Mouse (Mus musculus) kidney, embryonic 14.5 days (tissue): ENCODE measurements at regions not wholly inside any gene's neighbourhood (a gene's known extent, or its start where the extent isn't known, plus 50 kb on each side); places are given as distances from the start of the nearest gene placed in this dataset.
A peak's percentile ranks its signal among the peaks of the same experiment; 100 is the strongest.

Experiments used
- ATAC-seq: fragments of 200-750 bp; cut with Nextera tagmentation; 2 replicates; pipeline ENCODE4 v1.8.0; 2017; ENCODE audit warnings: moderate number of reproducible peaks, mild to moderate bottlenecking, moderate TSS enrichment, moderate library complexity; ENCODE audit not compliant: low FRiP score, low TSS enrichment
- H3K27ac ChIP-seq: fragments of 300-500 bp; sonication (generic); 2 replicates; pipeline ENCODE4 v1.5.1; 2014; ENCODE audit warnings: low read depth, mild to moderate bottlenecking, low read length, moderate library complexity, mixed read lengths
- H3K27me3 ChIP-seq: fragments of 300-500 bp; sonication (generic); 2 replicates; pipeline ENCODE4 v1.6.1; 2014; ENCODE audit warnings: mild to moderate bottlenecking, low read length; ENCODE audit not compliant: control insufficient read depth, insufficient read depth
- H3K36me3 ChIP-seq: fragments of 300-500 bp; sonication (generic); 2 replicates; pipeline ENCODE4 v1.6.1; 2014; ENCODE audit warnings: low read length, mixed read lengths; ENCODE audit not compliant: control insufficient read depth, insufficient read depth
- H3K4me1 ChIP-seq: fragments of 300-500 bp; sonication (generic); 2 replicates; pipeline ENCODE4 v1.6.1; 2014; ENCODE audit warnings: low read length, mixed read lengths; ENCODE audit not compliant: control insufficient read depth, insufficient read depth
- H3K4me2 ChIP-seq: fragments of 300-500 bp; sonication (generic); replicated peaks from 2 replicates; pipeline ENCODE4 v1.6.1; 2014; ENCODE audit warnings: low read depth, mild to moderate bottlenecking, low read length
- H3K4me3 ChIP-seq: fragments of 300-500 bp; sonication (generic); 2 replicates; pipeline ENCODE4 v1.5.1; 2014; ENCODE audit warnings: mild to moderate bottlenecking, low read length
- H3K9ac ChIP-seq: fragments of 300-500 bp; sonication (generic); 2 replicates; pipeline ENCODE4 v1.6.1; 2014; ENCODE audit warnings: low read depth, mild to moderate bottlenecking, low read length, moderate library complexity
- H3K9me3 ChIP-seq: fragments of 300-500 bp; sonication (generic); 2 replicates; pipeline ENCODE4 v1.6.1; 2016; ENCODE audit warnings: low read length; ENCODE audit not compliant: control insufficient read depth
- WGBS: fragments of 180-500 bp; shearing (Covaris S2); extraction: QIAGEN DNeasy Blood & Tissue Kit; methylation state at CpG from one replicate; pipeline ENCODE4 v1.1.7; 2014; 5-methylcytosine and 5-hydroxymethylcytosine counted together

DNA sequence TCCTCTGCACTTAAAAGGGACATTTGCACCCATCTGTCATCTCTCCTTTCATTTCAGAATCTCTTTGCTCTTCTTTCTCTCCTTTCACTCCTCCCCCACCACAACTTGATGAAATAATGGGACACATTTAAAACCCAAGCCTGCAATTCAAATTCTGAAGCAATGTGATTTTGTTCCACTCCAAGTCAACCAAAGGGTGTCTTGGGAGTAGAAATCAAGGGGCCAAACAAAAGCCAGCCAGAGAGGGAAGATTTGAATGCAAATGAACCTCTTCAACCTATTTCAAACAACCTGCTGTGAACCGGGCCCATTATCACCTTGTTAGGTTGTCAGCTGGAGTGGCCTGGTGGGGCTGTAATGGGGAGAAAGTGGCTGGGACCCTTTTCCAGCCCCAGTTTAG is 362.0 kb upstream of the Camk1g start:
- no peak overlapping the region for H3K9ac ChIP-seq
- no peaks in the 10 kb centered on the region for H3K36me3 ChIP-seq
- no peak for ATAC-seq
- no peak overlapping the region for H3K4me3 ChIP-seq
- H3K27me3 ChIP-seq: no peaks in the 10 kb centered on the region
- H3K9me3 ChIP-seq: no peaks in the 10 kb centered on the region
- no peaks in the 10 kb centered on the region for H3K4me1 ChIP-seq
- H3K4me2 ChIP-seq: no peak overlapping the region
- H3K27ac ChIP-seq: no peak overlapping the region
- WGBS: 12% methylated on average over 1 of the region's 1 CpGs

DNA sequence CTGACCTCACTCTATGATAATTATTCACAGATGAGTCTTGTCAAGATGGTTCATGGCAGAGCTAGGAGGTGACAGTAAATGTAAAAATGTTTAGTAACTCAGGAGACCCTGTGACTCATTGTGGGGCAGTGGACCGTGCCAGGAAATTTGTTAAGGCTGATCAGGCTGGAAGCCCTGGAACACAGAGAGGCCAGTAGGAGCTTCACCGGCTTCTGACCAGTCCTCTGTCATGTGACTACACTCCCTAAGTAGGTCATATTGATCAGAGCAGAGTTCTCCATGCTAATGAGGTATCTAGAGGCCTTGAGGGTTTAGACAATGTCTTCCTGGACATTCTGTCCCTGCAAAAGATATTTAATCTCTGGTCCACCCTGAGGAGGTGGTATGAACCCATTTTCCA is 351.8 kb upstream of the Camk1g start:
- WGBS: 63% methylated on average over 2 of the region's 2 CpGs
- H3K36me3 ChIP-seq: no peaks in the 10 kb centered on the region
- H3K4me2 ChIP-seq: no peak overlapping the region
- no peak for ATAC-seq
- no peaks in the 10 kb centered on the region for H3K9me3 ChIP-seq
- no peak overlapping the region for H3K27ac ChIP-seq
- H3K4me3 ChIP-seq: no peak overlapping the region
- H3K4me1 ChIP-seq: no peaks in the 10 kb centered on the region
- no peaks in the 10 kb centered on the region for H3K27me3 ChIP-seq
- H3K9ac ChIP-seq: no peak overlapping the region

DNA sequence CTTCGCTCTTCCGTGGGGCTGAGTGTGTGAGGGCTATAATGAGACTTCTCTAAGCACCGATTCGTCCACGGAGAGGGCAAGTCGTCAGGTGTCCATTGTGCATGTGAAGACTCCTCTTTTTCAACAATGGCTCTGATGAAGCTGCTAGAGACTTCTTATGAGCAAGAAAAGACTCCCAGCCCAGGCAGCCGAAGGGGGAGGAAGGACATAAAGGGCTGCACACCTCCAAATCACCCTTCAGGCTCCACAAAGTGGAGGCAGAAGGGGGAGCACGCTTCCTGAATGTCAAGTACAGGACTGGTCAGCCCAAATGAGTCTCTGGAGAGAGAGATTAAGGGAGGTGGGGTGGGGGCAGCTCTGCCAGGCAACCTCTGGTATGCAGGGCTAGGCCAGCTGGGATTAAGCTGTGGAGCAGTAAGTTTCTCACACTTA is 350.3 kb upstream of the Camk1g start:
- H3K9ac ChIP-seq: no peak overlapping the region
- H3K27me3 ChIP-seq: no peaks in the 10 kb centered on the region
- H3K36me3 ChIP-seq: no peaks in the 10 kb centered on the region
- H3K27ac ChIP-seq: no peak overlapping the region
- no peak for ATAC-seq
- H3K9me3 ChIP-seq: no peaks in the 10 kb centered on the region
- H3K4me3 ChIP-seq: no peak overlapping the region
- no peak overlapping the region for H3K4me2 ChIP-seq
- H3K4me1 ChIP-seq: no peaks in the 10 kb centered on the region
- WGBS: 80% methylated on average over 8 of the region's 8 CpGs

DNA sequence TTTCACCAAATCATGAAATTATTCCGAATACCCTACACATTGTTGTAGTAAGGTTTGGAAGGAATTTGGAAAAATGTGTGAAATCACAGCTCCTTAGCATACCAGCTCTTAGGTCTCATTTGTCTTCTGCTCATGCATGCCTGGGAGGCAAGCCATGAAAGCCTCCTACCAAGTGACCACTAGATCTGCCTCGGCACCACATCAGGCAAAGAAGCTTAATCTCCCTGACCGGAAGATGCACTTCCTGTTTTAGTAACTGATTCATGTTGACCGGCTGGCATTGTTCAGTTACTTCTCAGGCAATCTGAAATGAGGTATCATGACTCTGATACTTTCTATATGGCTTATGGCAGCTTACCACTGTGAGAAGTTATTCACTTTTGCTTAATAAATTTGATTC is 345.2 kb upstream of the Camk1g start:
- Histone ChIP-seq H3K4me1 (no peaks in the 10 kb centered on the region), H3K4me2 (no peak overlapping the region), H3K9ac (no peak overlapping the region), H3K36me3 (no peaks in the 10 kb centered on the region), H3K27ac (no peak overlapping the region), H3K9me3 (no peaks in the 10 kb centered on the region), H3K27me3 (no peaks in the 10 kb centered on the region), H3K4me3 (no peak overlapping the region)
- ATAC-seq: no peak
- WGBS: 68% methylated on average over 4 of the region's 4 CpGs

DNA sequence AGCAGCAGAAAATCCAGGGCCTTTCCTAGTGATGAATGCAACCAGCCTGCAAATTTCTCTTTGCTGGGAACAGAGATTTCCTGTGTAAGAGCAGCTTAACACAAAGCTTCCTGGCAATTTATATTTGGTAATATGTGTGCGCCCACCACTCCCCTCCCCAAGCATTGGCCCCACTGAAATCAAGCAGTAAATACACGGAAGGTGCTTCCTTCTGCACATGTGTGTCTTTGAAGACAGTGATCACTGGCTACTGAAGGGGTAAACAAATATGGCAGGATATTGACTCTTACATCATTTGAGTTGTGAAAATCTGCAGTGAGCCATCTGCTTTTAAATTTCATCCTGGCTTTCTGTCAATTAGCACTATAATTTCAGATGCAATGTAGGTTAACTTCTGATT is 344.5 kb upstream of the Camk1g start:
- 82% methylated on average over 2 of the region's 2 CpGs for WGBS
- no peaks in the 10 kb centered on the region for H3K36me3 ChIP-seq
- no peaks in the 10 kb centered on the region for H3K9me3 ChIP-seq
- no peak for ATAC-seq
- no peak overlapping the region for H3K9ac ChIP-seq
- no peaks in the 10 kb centered on the region for H3K4me1 ChIP-seq
- H3K4me3 ChIP-seq: no peak overlapping the region
- no peaks in the 10 kb centered on the region for H3K27me3 ChIP-seq
- no peak overlapping the region for H3K27ac ChIP-seq
- H3K4me2 ChIP-seq: no peak overlapping the region

DNA sequence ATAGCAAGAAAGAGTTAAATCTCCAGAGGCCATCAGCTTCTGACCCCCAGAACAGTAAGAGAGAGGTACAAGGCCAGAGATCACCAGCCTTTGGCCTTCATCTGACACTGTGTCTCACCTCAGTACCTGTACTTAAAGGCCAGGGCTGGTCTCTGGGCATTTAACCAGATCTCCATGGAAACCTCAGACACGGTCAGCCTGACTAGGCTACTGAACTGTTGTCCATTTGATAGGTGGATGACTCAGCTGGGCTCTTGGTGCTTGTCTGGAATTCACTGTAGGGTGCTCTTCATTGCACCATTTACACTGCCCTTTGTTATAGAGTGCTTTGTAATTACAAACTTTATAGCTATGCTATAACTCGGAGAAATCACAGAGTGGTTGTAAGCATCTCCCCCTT is 335.1 kb upstream of the Camk1g start:
- H3K27ac ChIP-seq: no peak overlapping the region
- no peak overlapping the region for H3K4me2 ChIP-seq
- H3K9ac ChIP-seq: no peak overlapping the region
- no peak for ATAC-seq
- WGBS: 53% methylated on average over 2 of the region's 2 CpGs
- 0 out of 2 replicates have a peak, but pooled peaks cover 7% of the 10 kb centered on the region for H3K4me1 ChIP-seq
- H3K4me3 ChIP-seq: no peak overlapping the region
- H3K36me3 ChIP-seq: no peaks in the 10 kb centered on the region
- H3K27me3 ChIP-seq: 0 out of 2 replicates have a peak, but pooled peaks cover 3% of the 10 kb centered on the region
- no peaks in the 10 kb centered on the region for H3K9me3 ChIP-seq

DNA sequence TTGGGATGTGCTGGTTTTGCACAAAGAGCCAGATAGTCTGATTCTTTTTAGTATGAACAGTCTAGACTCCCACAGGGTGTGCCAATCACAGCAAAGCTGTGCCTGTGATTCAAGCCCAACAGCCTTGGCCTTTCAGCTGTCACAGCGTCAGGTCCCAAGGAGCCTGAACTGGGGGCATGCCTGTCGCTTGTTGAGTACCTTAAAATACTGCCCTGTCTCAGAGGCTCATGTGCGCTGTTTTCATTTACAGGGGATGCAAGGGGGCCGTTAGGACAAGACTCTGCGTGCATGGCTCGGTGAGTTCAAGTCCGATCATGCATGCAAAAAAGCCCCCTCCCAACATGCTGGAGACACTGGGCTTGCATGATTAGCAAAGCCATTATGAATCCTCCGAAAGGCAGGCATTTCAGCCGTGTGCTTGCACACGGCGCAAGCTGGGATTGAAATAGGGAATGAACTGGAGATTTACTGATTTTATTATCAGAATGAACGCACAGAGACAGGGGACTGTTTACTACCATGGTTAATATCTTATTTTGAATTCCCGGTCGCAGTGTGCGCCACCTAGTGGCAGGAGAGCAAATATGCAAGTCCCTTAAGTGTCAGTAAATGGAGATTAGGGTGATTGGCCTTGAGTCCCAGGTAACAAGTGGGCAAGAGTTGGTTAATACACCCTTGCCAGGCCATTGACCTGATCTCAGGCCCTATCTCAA is 332.8 kb upstream of the Camk1g start:
- peak; percentile 59 for ATAC-seq
- Histone ChIP-seq H3K27ac (no peak overlapping the region), H3K4me2 (peak overlapping the region; percentile 53), H3K4me1 (0 out of 2 replicates have a peak, but pooled peaks cover 7% of the 10 kb centered on the region), H3K36me3 (no peaks in the 10 kb centered on the region), H3K9me3 (no peaks in the 10 kb centered on the region), H3K9ac (no peak overlapping the region), H3K27me3 (0 out of 2 replicates have a peak, but pooled peaks cover 3% of the 10 kb centered on the region), H3K4me3 (peak overlapping the region; percentile 22; the same call in 1 of the 2 replicates)
- 8% methylated on average over 15 of the region's 15 CpGs for WGBS

DNA sequence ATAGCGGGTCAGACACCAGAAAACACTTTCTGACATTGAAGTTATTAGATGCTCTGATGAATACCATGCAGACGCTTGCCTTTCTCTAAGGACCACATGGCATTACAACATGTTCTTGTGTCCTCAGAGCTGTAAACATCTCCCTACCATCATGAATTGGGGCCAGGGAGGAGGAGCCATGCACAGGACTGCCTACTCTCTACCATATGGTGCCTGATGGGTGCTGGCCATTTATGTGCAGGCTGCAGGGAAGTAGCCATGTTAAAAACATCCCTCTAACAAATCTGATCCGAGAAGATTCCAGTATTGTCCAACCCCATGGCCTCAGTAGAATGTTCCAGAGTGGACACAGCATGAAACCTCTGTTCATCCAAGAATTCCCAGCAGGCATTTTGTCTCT is 330.1 kb upstream of the Camk1g start:
- no peaks in the 10 kb centered on the region; the same call in 1 of the 2 replicates for H3K9me3 ChIP-seq
- H3K4me2 ChIP-seq: no peak overlapping the region
- H3K27ac ChIP-seq: no peak overlapping the region
- WGBS: 82% methylated on average over 3 of the region's 3 CpGs
- no peak overlapping the region for H3K4me3 ChIP-seq
- ATAC-seq: no peak
- H3K27me3 ChIP-seq: no peaks in the 10 kb centered on the region
- 0 out of 2 replicates have a peak, but pooled peaks cover 7% of the 10 kb centered on the region for H3K4me1 ChIP-seq
- no peak overlapping the region for H3K9ac ChIP-seq
- H3K36me3 ChIP-seq: no peaks in the 10 kb centered on the region

DNA sequence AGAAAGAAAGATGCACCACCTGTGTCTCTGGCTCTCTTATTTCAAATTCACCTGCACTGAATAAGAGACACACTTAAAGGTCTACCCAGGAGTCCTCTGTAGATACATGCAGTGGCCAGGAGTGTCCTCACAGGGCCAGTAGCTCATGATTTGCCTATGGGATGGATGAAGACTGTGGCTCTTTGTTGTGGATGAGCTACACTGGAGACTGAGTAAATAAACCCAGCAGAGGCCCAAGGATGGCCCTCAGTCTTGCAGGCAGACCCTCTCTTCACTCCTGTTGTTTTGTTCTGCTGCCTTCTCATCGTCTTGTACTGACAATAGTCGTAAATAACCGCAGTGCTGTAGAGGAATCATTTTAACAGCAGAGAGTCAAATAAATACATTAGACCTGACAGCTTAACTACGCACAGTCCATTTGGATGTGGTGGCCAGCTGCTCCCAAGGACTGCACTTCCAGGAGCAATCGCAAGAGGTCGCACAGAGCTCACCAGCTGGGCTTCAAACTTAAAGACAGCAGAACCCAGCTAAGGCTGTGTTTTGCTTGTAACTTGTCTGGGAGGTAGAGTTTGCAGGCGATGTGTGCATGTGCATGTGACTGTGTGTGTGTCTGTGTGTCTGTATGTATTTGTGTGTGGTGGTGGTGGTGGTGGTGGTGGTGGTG is 328.6 kb upstream of the Camk1g start:
- no peak overlapping the region for H3K27ac ChIP-seq
- H3K36me3 ChIP-seq: no peaks in the 10 kb centered on the region
- H3K27me3 ChIP-seq: no peaks in the 10 kb centered on the region
- 4% methylated on average over 7 of the region's 7 CpGs for WGBS
- 0 out of 2 replicates have a peak, but pooled peaks cover 7% of the 10 kb centered on the region for H3K4me1 ChIP-seq
- ATAC-seq: peak; percentile 78
- H3K9me3 ChIP-seq: no peaks in the 10 kb centered on the region; the same call in 1 of the 2 replicates
- no peak overlapping the region for H3K9ac ChIP-seq
- H3K4me2 ChIP-seq: no peak overlapping the region
- no peak overlapping the region for H3K4me3 ChIP-seq
